Mouse (Mus musculus) neutrophil, adult 65 days (primary cell): ENCODE data around the gene Gm30083. TPM values are rescaled to one million over a fixed set of nuclear protein-coding genes. Genes with fewer than 3 reads are reported as not detected.

Experiments
- total RNA-seq: library from RNA; stranded (reverse); gene quantifications from 2 replicates; pipeline ENCODE4 v1.2.4, GENCODE M21; 2023

The Gm30083 gene
- not detected in 2 replicates for total RNA-seq

GRCm38 (mm10) chr14:34015063-34015462 lies at the start of gene Gm30083:
Gm30083 (minus strand) TSS chr14:34015182.

DNA sequence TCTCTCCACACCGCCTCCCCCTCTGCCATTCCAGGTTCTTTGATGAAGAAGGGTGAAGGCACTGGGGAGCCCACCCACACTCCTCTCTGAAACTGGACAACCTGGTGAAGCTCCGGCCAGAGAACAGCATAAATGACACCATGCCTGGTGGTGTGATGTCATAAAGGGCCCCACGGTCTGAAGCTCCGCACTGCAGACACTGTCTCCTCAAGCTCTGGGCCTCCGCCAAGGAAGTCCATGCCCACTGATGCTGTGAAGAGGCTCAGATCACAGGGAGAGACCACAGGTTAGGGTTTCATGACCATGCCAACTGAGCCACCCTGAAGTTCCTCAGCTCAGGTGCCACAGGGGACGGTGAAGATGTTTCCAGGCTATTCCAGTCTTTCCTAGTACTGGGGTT lies 37.5 kb upstream of the Gm30083 start, which contains the start of gene Antxrl:
Gene Antxrl (plus strand): TSS at position 192 of the 400 bp plus-strand sequence.

GRCm38 (mm10) chr14:34016381-34016780 lies 1.4 kb upstream of the Gm30083 start, which contains the start of gene Gm5460:
Gm5460 (plus strand) TSS chr14:34016758.

DNA sequence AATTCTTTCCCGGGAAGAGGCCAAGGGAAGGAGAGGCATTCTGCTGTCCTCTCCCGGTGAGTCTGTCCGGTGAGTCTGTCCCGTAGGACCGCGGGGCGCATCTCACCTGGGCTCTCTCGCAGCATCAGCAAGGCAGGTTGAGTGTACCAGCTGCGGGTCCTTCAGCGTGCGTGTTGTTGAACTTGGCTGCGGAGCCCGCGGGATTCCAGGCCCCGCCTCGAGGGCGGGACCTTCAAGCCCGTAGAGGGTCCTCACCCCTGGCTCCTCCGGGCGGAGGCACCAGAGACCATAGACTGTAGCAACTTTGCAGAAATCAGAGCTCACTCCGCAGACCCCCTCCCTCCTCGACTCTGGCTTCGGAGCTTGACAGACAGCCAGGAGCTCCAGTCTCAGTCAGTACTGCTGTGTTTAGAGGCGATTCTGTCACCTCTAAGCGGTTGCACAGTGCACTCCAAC lies 36.4 kb downstream of the Gm30083 start, which contains the start of gene Zfp488:
Gene Zfp488 (minus strand): TSS at position 161 of the 456 bp plus-strand sequence.

DNA sequence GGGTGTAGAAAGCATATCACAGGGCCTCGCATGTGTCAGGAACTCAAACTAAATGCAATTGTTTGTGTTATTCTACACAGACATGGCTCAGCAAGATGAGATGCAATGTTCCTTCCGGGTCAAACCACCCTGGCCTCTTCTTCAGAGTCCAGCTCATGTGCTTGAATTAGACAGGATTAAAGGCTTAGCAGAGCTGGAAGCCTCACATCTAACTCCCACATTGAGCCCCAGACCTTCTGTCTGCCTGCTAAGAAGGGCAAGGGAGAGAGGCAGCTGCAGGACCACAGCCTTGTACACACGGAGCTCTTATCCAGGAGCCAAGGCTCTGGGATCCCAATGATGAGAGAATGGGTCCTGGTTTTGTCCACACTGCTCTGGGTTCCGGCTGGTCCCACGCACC lies 61.2 kb downstream of the Gm30083 start, which contains the start of gene Rbp3:
Gene Rbp3 (plus strand): TSS at position 243 of the 400 bp plus-strand sequence.

GRCm38 (mm10) chr14:33940739-33941138 lies 74.2 kb downstream of the Gm30083 start, which contains the start of gene Gdf2:
Gdf2 (plus strand) TSS chr14:33941039.

Other genes with a start within 250 kb of the Gm30083 start
- not detected in 2 replicates for gene Gdf10, start 91.6 kb downstream of the Gm30083 start, total RNA-seq
- gene Gdf2, start 74.1 kb downstream of the Gm30083 start, total RNA-seq: not detected in 2 replicates
- not detected in 2 replicates for gene Rbp3, start 61.2 kb downstream of the Gm30083 start, total RNA-seq
- 0.14 and 0.35 TPM in 2 replicates for gene Zfp488, start 36.4 kb downstream of the Gm30083 start, total RNA-seq
- not detected in 2 replicates for gene Gm5460, start 1.6 kb upstream of the Gm30083 start, total RNA-seq
- gene Antxrl, start 37.5 kb upstream of the Gm30083 start, total RNA-seq: not detected in 2 replicates
- gene Anxa8, start 70.8 kb upstream of the Gm30083 start, total RNA-seq: not detected in 2 replicates
- gene A630023A22Rik, start 87.6 kb upstream of the Gm30083 start, total RNA-seq: not detected in 2 replicates
- gene Npy4r, start 137.3 kb upstream of the Gm30083 start, total RNA-seq: not detected in 2 replicates
- gene Gprin2, start 186.5 kb upstream of the Gm30083 start, total RNA-seq: not detected in 2 replicates
- gene Syt15, start 204.4 kb upstream of the Gm30083 start, total RNA-seq: not detected in 2 replicates